Mouse (Mus musculus) cerebellum, postnatal 4 days (tissue): ENCODE results near the gene Med19.
A peak's percentile ranks its signal among the peaks of the same experiment; 100 is the strongest.
"Not testable (repeated sequence)": the region's sequence is repeated elsewhere in the genome, so short reads cannot be mapped to it uniquely, and the experiment has no call there.

Experiments
- DNase-seq, 2 experiments: peaks; one replicate each; pipeline ENCODE4 v3.0.0; 2022; ENCODE audit warnings: low spot score in 2 of 2, mixed read lengths in 1 of 2

The Med19 gene

DNA sequence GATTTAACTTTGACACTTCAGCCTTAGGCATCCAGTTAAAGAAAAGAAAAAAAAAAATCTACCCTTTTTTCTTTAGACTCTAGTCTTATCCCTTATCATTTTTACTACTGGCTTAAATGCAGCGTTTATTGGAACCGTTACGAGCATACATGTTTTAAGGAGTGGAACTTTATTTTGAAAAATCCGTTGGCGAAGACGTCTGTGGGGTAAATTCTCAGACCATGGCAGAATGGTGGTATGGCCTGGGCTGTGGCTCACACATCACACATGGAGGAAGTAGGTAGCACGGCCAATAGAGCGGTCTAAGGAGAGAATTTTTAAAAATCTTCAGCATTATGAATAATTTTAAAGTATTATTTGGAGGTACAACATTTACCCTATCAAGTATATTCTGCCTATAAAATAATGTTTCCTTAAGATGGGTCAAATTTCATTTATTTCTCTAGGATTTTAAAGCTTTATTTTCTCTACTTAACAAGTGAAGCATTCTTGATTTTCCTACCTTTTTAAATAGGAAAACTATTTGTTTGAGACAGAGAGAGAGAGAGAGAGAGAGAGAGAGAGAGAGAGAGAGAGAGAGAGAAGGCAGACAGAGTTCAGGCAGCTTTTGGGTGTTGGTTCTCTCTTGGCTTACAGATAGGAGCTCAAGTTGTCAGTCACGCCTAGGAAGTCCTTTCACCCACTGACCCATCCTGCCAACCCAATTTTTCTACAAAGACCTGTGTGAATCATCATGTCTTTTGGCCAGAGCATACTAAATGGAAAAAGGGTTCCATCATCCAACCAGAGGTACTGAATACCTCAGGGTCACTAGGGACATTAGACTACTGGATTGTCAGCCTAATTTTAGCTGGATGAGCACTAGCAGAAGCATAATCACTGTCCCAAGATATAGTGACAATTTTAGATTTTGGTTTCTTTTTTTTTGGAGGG lies 38.5 kb downstream of the Med19 start:
- no peak for DNase-seq

- no peak for DNase-seq
These were observed 39.2 kb downstream of the Med19 start for GRCm38 (mm10) chr2:84717357-84717756.

DNA sequence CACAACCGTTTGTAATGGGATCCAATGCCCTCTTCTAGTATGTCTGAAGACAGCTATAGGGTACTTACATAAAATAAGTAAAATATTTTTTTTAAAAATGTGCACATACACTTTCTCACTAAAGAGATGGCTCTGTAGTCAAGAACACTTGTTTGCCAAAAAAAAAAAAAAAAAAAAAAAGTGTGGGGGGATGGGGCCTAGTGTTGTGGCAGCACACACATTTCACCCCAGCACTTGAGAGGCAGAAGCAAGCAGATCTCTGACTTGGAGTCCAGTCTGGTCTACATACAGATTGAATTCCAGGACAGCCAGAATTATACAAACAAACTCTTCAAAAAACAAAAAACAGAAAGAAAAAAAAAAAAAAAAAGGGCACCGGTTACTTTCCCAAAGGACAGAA lies 42.5 kb downstream of the Med19 start:
- DNase-seq = no peak

DNA sequence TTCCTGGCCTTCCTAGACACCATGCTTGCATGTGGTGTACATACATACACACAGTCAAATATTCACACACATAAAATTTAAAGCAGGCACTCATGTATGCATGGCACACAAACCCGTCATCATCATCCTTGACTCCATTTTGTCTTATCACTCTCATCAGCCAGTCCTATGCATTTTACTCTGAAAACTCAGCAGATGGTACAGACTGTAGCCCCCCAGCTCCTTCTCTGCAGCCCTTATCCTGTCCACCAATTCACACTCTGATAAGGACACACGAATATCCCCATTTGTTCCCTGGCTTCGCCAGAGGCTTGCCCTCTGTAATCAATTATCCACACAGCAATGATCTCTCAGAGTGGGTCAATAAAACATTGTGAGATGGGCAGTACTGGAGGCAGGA lies 43.0 kb downstream of the Med19 start:
- no peak for DNase-seq

GRCm38 (mm10) chr2:84723856-84724255 lies 45.7 kb downstream of the Med19 start:
- DNase-seq = no peak

- no peak for DNase-seq
These were observed 47.6 kb downstream of the Med19 start for GRCm38 (mm10) chr2:84725770-84726169.

DNA sequence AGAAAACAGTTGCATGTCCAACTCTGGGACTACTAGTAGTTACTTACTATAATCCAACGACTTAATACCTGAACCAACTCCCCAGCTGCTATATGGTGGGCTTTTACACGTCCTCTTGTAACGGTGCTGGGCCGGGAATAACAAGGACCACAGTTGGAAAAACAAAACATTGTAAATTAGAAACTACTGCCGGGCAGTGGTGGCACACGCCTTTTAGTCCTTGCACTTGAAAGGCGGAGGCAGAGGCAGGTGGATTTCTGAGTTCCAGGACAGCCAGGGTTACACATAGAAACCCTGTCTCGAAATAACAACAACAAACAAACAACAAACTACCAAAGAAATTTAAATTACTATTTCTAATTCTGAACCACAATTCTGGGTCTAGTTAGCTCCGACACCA lies 48.5 kb downstream of the Med19 start:
- no peak for DNase-seq

- DNase-seq = peak; percentile 80 to 93
These were observed 49.1 kb downstream of the Med19 start, which contains the start of gene Clp1 for GRCm38 (mm10) chr2:84727172-84727858. TSS of gene Clp1 (minus strand) at chr2:84727350.

DNA sequence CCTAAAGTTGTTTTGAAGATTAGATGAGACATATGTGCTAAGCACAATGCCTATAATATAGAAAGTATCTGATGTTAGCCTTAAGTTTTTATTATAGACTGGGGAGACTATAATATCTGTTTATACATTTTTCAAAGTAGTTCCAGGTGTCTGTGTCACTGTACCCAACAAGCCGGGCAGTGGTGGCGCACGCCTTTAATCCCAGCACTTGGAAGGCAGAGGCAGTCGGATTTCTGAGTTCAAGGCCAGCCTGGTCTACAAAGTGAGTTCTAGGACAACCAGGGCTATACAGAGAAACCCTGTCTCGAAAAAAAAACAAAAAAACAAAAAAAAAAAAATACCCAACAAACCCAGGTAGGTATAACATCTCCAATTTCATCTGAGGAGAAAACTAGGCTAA lies 50.0 kb downstream of the Med19 start:
- not testable (repeated sequence) for DNase-seq

GRCm38 (mm10) chr2:84731206-84731605 lies 53.0 kb downstream of the Med19 start:
- DNase-seq = no peak

GRCm38 (mm10) chr2:84732394-84732793 lies 54.2 kb downstream of the Med19 start:
- no peak for DNase-seq

DNA sequence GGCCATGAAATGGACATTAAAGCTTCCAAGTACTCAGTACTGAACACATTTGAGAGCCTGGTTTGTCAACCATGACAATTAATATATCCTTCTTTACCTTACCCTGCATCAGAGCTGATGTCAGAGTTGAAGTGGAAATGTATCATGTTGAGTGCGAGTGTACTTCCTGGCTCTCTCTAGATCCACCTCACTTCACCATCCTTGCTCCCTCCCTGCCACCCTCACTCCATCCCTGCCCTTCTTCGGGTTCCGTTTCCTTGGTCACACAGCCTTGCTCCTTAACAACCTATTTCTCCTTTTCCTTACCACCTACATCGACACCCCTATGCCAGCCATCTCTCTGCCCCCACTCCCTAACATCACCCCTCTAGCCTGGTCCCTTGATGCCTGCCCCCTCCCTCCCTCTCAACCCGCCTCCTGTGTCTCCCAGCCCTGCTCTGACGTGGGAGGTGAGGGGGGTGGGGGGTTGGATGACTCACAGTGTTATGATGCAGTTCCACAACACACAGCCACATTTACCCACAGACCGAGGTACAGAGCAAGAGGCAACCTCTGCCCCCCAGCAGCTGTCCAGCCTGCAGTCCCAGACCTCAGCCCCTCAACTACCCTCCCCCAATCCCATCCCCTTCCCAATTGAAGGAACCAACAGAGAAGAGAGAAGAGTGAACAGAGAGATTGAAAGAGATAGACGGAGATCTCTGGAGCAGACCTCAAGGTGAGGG lies 55.5 kb downstream of the Med19 start, which contains the start of gene Ypel4:
Gene Ypel4 (plus strand): TSS at position 480 of the 722 bp plus-strand sequence.
- DNase-seq = peak; percentile 34 to 60

GRCm38 (mm10) chr2:84734351-84734864 lies 56.2 kb downstream of the Med19 start:
- DNase-seq = peak in 1 of 2 experiments; percentile 51

DNA sequence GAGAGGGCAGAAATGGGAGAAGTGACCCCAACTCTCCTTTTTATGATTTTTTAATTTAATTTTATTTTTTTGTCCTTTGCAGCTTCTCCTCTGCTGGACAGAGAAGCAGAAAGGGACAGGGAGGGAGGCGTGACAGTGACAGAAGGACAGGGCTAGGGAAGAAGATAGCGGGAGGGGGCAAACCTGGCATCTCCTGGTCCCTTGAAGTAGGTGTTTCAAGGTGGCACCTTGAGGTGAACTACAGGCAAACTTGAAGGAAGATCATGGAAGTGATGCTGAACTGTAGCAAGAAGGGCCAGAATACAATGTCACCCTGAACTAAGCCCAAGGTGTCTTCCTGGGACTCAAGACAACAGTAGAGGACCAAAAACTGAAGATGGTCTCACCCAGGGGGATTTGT lies 56.7 kb downstream of the Med19 start:
- no peak for DNase-seq

DNA sequence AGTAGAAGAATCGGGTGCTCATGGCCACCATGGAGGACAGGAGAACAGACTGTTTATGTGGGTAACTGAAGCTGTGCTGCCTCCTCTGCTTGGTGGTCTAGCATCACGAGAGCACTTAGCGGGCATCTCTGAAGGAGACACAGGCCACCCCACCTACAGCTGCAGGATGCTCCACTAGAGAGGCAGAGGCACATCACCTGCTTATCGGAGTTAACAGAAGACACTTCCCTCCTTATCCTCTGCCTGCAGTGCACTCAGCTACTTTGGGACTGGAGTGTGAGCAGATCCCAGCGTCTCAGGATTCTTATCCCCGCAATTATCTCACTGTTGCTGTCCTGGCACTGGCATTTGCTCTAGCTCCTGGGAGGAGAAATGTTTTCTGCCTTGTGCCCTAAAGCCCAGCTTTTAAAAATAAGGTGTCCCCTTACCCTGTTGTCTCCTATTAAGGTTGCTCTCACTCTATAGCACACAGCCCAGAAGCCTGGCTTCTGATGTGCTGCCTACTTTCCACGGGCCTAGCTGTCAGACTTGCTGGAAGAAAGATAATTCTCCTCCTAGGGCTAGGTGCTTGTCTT lies 57.2 kb downstream of the Med19 start:
- no peak for DNase-seq

DNA sequence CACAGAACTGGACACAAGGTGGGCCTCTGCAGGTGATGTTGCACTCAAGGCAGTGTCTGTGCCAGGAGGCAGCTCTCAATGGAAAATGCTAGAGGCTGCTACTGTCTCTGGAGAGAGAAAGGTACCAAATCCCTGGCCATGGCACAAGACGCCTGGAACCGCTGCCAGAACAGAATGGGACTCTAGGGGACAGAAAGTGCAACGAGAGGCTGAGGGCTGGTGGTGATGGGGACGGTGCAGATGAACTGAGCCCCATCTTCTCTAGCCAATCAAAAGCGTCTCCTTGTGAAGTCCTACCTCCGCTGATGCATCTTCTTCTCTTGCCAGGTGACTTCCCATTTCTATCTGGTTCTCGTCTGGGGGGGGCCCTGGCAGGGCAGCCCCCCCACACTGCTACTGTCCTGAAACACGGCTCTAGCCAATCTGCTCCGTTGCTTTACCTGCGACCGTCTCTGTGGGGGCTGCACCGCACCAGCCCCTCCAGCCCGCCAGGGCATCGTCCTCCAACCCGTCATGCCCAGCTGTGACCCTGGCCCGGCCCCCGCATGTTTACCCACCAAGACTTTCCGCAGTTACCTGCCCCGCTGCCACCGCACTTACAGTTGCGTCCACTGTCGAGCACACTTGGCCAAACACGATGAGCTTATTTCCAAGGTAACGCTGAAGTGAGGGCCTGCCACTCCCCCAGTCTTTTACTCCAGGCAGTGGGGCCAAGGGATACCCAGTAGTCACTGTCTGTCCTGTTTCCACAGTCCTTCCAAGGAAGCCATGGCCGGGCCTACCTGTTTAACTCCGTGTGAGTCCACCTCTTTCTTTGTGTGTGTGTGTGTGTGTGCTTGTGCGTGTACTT lies 58.3 kb downstream of the Med19 start:
- DNase-seq = no peak

DNA sequence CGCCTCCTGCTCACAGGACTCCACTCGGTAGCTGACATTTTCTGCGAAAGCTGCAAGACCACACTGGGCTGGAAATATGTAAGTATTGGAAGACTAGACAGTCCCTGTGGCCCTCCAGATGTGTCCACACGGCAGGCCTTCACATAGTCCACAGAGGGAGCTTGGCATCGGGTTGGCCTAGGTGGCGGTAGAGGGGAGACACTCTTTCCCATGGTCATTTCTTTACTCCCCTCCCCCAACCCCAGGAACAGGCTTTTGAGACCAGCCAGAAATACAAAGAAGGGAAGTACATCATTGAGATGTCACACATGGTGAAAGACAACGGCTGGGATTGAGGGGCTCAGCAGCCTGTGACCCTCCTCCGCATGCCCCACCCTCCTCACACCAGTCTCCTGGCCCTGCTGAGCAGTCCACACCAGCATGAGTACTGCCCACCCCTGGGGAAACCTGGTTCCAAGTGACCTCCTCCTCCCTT lies 59.3 kb downstream of the Med19 start:
- peak in 1 of 2 experiments; percentile 27 for DNase-seq
